Mouse (Mus musculus) testis, adult 2 months (tissue): ENCODE measurements around the gene Foxn4.

ENCODE experiments used
- CTCF ChIP-seq: fragments of 200-500 bp; IDR thresholded peaks from 2 replicates; pipeline ENCODE4 v1.5.1; 2012; ENCODE audit warnings: low read depth, mild to moderate bottlenecking, inconsistent platforms, low read length, moderate library complexity; ENCODE audit not compliant: control insufficient read depth, insufficient read depth, insufficient replicate concordance
- POLR2A ChIP-seq: fragments of 200-500 bp; IDR thresholded peaks from 2 replicates; pipeline ENCODE4 v1.6.1; 2012; ENCODE audit warnings: low read depth, mild to moderate bottlenecking, inconsistent platforms, low read length, moderate library complexity; ENCODE audit not compliant: control insufficient read depth

DNA sequence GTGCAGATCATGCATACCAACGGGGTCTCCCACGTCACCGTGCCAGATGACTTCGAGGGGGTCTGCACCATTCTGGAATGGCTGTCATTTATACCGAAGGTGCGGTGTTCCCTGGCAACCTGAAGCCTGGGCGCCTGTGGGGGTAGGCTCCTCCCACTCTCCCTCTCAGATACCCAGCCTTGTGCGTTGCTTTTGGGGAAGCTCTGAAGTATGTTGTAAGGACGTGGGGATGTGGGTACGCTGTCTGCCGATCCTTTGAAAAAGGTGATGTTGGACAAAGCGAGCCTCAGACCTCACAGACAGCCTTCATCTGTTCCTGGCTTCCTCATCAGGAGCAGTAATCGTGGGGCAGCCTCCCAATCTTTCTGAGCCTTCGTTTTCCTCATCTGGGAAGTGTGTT lies 33.9 kb downstream of the Foxn4 start:
- no peak for TF ChIP-seq POLR2A
- TF ChIP-seq CTCF, result no peak
